Mouse (Mus musculus) cerebellum, adult 11-12 months (tissue): ENCODE measurements around the gene Zfp358.

Experiments used
- DNase-seq: peaks from one replicate; pipeline ENCODE4 v3.0.0; 2022

Gene Zfp358

DNA sequence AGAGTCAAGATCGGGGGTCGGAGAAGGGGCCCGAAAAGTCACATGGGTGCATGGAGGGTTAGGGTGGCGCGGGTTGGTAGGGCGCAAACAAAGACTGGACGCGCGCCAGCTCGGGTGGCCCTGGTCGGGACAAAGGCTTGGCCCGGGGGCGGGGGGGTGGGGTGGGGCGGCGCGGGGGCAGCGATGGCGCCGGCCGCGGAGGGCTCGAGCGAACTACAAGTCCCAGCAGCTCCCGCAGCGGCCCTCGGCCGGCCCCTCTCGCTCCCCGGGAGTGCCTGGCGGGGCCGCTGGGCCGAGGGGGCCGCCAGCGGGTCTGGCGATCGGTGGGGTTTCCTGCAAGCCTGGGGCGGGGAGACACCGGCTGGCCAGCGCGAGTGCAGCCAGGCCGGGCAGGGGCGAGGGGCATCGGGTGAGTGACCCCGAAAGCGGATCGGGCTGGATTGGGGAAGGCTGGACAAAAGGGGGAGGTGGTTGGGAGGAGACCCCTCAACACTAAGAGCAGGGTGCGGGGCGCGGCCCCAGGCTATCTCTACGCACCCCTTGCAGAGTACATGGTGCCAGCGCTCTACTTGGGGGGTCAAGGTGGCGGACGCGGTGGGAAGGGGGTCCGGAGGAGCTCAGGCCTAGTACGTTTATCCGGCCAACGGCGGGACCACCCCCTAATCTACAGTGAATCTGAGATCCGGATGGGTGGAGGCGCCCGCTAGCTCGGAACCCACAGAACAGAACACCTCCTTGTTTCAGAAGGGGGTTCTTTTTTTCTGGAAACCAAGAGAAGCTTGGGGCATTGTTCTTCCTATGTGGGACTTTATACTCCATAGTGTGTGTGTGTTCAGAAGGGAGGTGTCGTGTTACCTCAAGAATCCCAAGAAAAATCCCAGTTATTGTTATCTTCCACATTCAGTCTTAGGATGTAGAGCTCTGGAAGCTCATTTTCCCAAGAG is at the start of gene Zfp358:
Gene Zfp358 (plus strand): TSS at position 238 of the 944 bp plus-strand sequence.
- peak; percentile 84 for DNase-seq

DNA sequence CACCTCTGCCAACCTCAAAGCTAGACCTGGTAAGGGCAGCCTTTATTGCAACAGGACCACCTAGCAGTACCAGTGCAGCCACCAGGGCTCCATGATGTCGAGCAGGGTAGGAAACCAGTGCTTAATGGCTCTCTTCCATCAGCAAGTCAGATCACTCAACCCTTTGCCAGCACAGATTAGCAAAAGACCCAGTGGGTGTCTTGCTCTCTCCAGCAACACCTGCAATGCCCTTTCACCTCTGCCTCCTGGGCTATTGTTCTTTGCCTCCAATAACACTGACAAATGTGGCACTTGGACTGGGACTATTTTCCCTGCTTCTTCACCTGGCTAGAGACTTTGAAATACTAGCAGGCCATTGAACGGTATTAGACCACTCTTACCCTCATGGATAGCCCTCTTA is 43.7 kb upstream of the Zfp358 start:
- DNase-seq: no peak

DNA sequence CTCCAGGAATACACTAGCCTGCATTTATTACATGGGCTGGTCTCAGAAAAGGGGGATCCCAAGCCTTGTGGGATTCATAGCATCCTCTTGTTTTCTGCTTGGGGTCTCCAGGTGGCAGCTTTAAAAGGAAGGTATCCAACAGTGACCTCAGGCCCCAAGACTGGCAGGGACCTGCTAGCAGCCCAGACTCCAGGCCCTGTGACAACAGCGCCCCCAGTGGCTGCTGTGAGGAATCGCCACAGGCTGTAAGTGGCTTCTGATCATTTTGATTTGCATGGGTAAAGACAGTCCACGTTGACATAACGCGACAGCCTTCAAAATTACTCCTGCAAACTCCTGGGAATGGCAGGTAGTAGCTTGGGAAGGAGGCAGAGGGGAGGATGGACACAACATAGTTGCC is 42.3 kb upstream of the Zfp358 start:
- DNase-seq: peak; percentile 43

DNA sequence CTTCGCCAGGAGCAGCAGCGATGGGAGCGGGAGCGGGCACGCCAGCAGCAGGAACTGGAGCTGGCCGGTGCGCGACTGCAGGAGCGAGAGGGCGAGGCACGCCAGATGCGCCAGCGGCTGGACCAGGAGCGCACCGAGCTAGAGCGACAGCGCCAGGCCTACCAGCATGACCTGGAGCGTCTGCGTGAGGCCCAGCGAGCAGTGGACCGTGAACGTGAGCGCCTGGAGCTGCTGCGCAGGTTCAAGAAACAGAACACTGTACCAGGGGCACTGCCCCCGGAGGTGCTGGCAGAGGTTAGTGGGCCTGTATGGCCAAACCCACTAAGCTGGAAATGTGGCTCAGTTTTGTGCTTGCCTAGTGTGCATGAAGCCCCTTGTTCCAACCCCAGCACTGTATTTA is 40.9 kb upstream of the Zfp358 start:
- no peak for DNase-seq

DNA sequence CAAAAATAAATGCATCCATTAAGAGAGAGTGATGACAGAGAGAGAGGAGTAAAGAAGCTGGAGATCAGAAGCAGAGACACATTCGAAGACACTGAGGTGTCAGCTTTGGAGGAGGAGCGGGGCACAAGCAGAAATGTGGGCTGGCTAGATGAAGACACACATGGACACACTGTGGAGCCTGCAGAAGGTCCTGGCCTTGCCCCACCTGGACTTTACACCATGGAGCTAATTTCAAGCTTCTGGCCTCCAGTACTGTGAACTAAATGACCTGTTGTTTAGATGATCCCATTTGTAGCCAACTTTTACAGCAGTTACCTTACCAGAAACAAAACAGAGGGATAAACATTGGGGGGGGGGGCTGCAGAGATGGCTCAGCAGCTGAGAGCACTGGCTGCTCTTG is 29.7 kb upstream of the Zfp358 start:
- no peak for DNase-seq

DNA sequence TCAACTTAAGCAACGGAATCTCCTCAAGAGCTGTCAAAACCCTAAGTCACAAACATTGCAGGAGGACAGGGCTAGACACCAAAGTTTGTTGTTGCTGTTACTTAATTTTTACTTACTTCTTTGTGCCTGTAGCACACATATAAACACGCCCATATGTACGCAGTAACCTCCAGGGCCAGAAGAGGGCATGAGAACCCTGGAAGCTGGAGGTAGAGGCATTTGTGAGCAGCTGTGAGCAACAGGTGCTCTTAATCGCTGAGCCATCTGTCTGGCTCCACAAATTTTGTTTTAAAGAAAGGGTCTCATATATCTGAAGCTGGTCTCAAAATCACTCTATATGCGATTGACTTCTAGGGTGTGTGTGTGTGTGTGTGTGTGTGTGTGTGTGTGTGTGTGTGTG is 28.6 kb upstream of the Zfp358 start:
- no peak for DNase-seq

DNA sequence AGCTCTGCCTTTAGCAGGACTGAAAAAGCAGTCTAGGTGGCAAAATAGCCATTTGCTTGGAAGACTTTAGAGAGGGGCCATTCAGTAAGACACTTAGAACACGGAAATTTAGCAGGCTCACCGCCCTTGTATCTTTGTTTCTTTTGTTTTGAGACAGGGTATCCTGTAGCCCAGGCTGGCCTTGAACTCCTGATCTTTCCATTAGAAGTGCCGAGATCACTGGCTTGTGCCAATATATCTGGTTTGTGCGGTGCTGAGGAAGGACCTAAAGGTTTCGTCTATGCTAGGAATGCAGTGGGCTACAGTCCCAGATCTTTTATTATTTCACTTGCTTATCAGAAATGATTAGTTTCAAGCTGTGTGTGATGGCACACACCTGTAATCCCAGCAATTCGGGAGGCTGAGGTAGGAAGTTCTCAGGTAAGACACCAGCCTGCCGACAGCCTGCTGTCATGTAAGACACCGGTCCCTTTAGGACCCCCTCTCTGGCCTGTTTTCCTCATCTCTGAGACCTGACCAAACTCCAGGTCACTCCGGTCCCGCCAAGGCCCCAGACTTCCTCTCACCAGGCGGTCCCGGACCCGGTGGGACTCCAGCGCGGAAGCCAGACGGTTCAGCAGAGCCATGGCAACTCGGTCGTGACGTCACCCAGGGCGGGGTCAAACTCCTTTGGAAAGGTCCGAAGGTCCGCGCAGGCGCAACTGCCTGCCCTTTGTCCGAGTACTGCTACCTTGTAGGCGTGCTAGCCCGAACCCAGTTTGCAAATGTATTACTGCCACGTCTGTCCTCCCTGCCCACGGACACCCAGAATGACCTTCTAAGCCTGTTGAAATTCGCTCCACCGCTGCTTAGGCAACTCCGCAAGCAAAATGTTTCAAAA is 25.7 kb upstream of the Zfp358 start, which contains the start of gene Pex11g:
Gene Pex11g (minus strand): TSS at position 675 of the 880 bp plus-strand sequence.
- peak; percentile 95 for DNase-seq

DNA sequence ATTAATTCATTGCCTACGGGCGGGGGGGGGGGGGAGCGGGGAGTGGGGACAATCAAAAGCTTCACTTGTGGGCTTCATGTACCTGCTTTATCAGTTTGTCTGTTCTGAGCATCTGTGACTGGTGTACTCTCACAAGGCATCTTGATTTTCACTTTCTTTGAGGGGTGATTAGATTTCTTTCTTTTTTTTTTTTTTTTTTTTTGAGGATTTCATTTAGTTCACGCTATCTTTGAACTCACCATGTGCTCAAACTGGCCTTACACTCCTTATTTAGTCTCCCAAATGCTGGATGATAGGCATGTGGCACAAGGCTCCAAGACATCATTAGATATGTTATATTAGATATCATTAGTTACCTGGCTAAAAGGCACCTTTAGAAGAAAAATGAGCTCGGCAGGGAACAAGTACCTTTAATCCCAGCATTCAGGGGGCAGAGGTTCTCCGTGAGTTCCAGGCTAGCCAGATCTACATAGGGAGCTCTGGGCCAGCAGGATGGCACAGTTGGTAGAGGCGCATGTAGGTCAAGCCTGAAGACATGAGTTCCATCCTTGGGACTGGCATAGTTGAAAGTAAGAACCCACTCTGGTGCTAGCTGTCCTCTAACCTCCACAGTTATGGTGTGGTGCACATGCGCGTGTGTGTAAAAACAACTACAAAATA is 24.9 kb upstream of the Zfp358 start:
- no peak for DNase-seq

DNA sequence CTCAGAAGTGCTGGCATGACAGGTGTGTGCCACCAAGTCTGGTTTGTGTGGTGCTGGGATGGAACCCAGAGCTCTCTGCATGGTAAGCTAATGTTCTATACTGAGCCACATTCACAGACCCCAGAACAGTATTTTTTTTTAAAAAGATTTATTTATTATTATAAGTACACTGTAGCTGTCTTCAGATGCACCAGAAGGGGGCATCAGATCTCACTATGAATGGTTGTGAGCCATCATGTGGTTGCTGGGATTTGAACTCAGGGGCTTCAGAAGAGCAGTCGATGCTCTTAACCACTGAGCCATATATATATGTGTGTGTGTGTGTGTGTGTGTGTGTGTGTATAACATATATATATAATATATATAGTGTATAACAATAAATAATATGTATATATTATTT is 24.1 kb upstream of the Zfp358 start:
- DNase-seq: no peak

DNA sequence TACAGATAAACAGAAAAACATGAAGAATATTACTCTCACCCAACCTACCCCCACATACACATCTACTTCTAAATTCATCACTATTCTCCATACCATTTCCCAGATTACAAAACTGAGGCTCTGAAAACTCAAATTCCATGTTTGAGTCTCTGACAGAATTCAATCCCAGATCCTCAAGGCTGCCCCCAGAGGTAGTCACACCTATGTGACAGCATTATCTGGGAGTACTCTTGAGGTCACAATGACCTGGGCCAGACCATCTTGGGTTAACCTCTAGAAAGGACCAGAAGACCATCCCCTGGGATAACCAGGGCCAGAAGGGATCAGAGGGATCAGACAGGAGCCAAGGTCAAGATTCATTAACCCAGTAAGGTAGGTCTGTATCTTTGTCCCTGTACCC is 22.4 kb upstream of the Zfp358 start, which contains the start of gene Tex45:
Gene Tex45 (plus strand): TSS at position 301 of the 400 bp plus-strand sequence.
- no peak for DNase-seq

DNA sequence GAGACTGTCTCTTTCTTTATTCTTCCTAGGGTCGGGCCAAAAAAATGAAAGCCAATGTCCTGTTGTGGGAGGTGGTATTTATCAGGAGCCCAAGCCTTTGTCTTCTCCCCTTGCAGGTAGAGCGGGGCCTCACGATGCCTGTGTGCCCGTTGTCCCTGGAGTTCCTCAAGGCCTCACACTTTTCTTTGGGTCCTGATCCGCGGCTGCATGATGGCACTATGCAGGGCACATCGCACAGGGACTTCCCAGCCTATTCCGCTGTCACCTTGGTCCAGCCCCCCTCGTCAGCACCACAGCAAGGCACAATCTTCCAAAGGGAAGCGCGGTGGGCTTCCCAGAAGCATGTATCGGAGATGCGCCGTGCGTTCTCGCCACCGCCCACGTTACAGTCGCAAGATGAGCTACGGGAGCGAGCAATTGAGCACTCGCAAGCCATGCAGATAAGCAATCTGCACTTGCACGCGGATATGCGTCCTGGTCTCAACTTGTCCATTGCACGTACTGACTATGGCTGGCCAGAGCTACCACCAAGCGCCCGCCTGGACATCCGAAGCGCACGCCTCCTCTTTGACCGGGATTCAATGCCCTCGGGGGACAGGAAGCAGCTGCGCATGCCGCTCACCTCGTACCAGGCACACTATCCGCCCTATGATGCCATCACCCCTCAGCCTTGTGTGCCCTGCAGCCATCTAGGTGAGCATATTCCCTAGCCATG is 17.1 kb upstream of the Zfp358 start:
- no peak for DNase-seq

DNA sequence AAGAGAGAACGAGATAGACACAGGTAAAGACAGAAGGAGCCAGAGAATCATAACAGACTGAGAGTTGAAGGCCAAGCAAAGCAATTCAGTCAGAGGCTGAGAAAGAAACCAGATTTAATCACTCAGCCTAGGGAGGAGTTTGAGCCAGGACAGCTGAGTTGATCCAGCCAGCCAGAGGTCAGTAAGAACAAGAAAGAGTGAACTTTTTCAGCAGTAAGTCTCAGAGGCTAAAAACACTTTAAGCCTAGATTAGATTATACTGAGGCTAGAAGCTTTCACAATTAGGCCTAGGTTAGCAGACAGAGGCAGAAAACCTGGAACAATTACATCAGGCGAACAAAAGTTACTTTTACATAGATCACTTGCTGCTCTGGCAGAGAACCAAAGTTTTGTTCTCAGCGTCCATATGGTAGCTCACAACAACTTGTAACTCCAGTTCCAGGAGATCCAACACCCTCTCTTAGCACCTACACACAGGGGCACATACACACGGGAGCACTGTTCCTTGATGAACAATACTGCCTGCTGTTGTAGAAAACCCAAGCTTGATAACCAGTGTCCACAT is 12.6 kb upstream of the Zfp358 start:
- DNase-seq: no peak

DNA sequence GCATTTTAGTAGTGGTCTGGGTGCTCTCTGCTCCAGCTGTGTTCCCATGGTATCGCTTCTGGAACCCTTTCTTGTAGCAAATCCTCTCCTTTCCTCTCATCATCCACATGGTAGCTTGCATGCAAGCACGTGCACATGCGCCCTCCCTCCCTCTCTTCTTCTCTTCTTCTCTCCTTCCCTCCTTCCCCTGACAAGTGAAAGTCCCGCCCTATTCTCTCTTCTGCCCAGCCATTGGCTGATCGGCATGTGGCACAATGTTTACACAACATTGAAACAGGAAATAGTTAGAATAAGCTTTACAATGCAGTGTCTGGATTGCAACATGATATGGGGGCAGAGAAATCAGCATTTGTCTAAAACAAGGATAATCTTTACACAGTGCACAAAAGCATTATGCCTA is 11.3 kb upstream of the Zfp358 start:
- no peak for DNase-seq

DNA sequence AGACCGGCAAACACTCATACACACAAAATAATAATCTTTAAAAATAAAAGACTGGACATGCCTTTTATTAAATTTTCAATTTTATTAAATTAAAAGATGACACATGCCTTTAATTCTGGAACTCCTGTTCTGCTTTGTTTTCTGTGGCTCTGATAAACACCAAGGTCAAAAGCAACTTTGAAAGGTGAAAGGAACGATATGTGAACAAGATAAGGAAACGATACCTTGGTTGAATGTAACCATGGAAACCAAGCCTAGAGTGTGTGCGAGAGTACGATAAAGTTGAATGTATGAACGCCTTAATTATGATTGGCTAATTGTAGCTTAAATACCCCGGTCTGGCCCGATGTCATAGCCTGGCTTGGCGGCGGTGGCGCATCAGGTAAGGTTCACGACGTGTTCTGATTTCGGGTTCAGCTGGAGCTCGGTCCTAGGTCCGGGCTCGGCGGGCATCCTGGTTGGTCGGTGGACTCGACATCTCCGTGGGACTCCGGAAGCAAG is 10.6 kb upstream of the Zfp358 start:
- no peak for DNase-seq

DNA sequence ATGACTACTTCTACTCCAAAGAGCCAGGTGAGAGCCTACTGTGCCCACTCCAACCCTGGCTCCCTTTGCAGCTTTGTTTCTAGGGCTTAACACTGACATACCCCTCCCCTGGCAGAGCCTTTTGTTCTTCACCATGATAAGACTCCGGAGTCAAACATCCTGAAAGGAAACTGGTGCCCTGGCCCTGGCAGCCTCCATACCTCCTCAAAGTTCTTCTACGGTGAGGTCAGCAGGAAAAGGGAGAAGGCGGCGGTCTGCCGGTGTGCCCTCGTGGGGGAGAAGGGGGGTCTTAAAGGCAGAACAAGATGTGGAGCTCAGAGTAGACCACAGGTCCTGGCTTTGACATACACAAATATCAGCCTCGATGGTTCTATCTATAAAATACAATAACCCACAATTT is 9.4 kb upstream of the Zfp358 start:
- no peak for DNase-seq

DNA sequence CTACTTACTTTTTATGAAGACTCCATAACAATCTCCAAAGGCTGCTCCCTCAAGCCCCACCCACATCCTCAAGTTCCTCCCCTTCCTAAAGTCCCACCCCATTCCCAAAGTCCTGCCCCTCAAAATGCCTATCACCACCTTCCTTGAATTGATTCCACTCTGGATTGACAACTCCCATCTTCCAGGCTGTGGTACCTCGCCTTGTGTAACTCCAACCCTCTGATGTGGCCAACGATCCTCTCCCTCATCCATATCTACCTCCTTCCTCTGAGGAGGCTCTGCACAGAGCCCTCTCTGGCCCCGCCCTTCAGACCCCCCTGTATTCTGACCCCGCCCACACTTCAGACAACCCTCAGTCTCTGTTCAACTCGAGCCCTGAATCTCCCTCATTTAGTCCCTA is 7.7 kb upstream of the Zfp358 start:
- DNase-seq: no peak

DNA sequence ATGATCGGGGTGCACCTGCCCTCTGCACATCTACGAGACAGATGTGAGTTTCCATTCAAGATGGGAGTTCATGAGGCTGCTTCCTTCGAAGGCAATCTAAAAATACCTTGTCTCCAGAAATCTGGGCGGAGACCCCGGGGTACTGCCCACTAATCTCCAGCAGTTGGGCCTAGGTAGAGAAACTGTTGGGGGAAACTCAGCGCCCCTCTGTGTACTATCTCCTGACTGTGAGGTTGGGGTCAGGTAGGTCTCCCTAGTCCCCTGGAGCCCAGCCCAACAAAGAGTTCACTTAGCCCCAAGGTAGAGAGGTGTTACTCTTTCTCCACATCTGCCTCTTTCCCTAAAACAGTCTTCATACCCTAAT is 889 bp downstream of the Zfp358 start:
- no peak for DNase-seq

DNA sequence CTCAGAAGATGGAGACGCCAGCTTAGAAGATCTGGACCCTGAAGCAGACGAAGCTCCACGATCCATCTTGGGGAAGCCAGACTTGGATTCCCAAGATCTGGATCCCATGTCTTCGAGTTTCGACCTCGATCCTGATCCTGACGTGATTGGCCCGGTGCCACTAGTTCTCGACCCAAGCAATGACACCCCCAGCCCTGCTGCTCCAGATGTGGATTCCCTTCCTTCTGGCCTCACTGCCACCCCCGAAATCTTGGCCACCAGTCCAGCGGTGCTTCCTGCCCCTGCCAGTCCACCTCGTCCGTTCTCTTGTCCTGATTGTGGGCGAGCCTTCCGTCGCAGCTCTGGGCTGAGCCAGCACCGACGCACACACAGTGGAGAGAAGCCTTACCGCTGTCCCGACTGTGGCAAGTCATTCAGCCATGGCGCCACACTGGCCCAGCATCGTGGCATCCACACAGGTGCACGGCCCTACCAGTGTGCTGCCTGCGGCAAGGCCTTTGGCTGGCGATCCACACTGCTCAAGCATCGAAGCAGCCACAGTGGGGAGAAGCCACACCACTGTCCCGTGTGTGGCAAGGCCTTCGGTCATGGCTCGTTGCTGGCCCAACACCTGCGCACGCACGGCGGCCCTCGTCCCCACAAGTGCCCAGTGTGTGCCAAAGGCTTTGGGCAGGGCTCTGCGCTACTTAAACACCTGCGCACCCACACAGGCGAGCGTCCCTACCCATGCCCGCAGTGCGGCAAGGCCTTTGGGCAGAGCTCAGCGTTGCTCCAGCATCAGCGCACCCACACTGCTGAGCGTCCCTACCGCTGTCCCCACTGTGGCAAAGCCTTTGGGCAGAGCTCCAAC is 2.9 kb downstream of the Zfp358 start:
- no peak for DNase-seq

DNA sequence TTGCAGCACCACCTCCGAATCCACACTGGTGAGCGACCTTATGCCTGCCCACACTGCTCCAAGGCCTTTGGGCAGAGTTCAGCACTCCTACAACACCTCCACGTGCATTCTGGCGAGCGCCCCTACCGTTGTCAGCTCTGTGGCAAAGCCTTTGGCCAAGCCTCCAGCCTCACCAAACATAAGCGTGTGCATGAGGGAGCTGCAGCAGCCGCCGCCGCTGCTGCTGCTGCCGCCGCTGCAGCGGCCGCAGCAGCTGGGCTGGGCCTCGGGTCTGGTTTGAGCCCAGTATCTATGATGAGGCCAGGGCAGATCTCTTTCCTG is 3.5 kb downstream of the Zfp358 start:
- no peak for DNase-seq

DNA sequence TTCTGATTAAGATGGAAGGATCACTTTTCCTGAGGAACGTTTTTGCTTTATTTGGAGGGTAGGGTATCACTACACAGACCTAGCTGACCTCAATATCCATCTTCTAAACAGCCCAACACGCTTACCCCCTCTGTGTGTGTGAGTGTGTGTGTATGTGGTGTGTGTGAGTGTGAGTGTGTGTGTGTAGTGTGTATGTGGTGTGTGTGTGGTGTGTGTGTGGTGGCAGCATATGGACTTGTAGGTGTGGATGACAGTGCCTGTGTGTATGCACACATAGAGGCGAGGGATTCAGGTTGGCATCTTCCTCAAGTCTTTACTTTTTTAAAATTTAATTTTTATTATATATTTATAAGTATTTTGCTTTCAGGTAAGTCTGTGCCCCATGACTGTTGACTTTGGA is 5.6 kb downstream of the Zfp358 start:
- DNase-seq: no peak

DNA sequence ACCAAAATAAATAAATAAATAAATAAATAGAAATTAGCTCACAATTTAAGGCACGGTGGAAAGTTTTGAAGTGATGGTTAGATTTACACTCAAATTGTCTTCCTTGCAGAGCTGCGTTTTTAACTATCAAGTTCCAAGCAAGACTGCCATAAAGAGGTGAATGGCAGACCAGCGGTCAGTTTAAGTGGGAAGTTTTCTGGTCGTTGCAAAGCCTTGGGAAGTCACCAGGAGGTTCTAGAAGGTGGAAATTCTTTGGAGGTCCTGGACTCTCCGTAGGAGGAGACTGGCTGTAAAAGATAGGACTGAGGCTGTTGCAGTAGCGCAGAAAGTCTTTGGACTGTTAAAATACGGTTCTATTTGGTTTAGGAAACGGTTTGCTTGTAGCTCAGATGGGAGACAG is 6.8 kb downstream of the Zfp358 start:
- no peak for DNase-seq
